Mouse (Mus musculus): Measurements from ENCODE around the gene Exoc4. TPM values are rescaled to one million over a fixed set of nuclear protein-coding genes. Genes with fewer than 3 reads are reported as not detected.

Exoc4 gene
- polyA plus RNA-seq, 1 experiment from 2014 or later = 52.2 TPM

DNA sequence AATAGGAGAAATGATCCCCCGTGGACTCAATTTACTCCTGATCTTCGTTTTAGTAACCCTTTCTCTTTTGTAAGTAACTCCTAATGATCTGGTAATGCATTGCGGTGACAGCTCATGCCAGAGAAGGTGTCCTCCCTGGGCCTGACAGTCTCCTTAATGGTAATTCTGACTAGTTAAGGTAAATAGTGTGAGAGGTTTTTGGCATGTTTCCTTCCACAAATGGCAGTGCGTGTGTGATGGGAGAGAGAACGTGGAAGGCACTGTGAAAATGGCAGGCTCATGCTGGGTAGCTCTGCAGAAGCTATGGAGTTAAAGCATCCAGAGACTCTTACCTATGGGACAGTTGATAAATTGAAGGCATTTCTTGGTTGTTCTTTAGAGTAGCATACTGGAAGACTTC lies 15.1 kb downstream of the Exoc4 start:
- 76% methylated on average over 5 of the region's 5 CpGs for WGBS
- Histone ChIP-seq H3K27me3 (no peaks in the 10 kb centered on the region), H3K27ac (peak overlapping the region; percentile 31; the same call in 1 of the 2 replicates), H3K4me1 (replicated peaks) (peaks cover 20% of the 10 kb centered on the region), H3K9ac (no peak overlapping the region), H3K4me2 (no peak overlapping the region), H3K4me3 (no peak overlapping the region), H3K36me3 (peaks cover 11% of the 10 kb centered on the region), H3K9me3 (no peaks in the 10 kb centered on the region)
- ATAC-seq (ENCODE audit: low FRiP score) = no peak

DNA sequence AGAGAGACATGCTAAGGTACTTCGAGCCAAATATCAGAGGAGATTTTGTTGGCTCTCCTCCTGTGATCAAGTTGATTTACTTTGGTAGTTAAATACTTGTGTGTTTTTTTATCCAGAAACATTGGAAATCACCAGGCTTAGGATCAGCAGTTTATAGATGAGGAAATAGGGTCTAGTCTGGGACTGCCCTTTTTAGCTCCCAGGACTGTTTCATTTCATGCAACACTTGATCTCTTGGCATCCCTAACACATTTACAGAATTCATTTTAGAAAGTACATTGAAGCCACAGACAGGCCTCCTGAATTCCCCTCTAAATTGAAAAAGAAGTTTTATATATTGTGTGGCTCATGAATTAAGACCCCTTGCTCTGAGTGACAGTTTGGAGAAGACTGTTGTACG lies 15.5 kb downstream of the Exoc4 start:
- Histone ChIP-seq H3K4me2 (no peak overlapping the region), H3K27me3 (no peaks in the 10 kb centered on the region), H3K27ac (no peak overlapping the region), H3K9me3 (no peaks in the 10 kb centered on the region), H3K9ac (no peak overlapping the region), H3K4me1 (replicated peaks) (peaks cover 20% of the 10 kb centered on the region), H3K36me3 (peaks cover 13% of the 10 kb centered on the region), H3K4me3 (no peak overlapping the region)
- no peak for ATAC-seq (ENCODE audit: low FRiP score)
- 78% methylated on average over 2 of the region's 2 CpGs for WGBS

DNA sequence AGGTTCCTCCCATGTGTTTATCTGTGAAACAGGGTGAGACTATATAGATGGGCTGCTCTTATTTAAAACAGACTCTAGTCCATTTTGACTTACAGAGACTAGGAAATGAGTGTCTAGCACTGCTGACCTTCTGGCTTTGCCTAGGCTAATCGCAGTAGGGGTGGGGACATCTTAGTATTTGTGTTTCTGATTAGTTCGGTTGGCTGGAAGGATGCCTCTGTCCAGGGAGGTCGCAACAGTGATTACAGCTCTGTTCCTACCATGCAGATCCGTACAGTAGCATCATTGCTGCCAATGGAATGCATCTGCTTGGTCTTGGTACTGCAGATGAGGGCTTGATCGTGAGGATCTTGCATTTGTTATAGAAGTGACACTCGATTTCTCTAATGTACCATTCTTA lies 18.7 kb downstream of the Exoc4 start:
- no peak for ATAC-seq (ENCODE audit: low FRiP score)
- Histone ChIP-seq H3K4me1 (replicated peaks) (peaks cover 17% of the 10 kb centered on the region), H3K36me3 (peaks cover 18% of the 10 kb centered on the region), H3K4me2 (no peak overlapping the region), H3K9ac (no peak overlapping the region), H3K4me3 (no peak overlapping the region), H3K9me3 (no peaks in the 10 kb centered on the region), H3K27ac (no peak overlapping the region), H3K27me3 (no peaks in the 10 kb centered on the region)
- WGBS = 92% methylated on average over 6 of the region's 6 CpGs

DNA sequence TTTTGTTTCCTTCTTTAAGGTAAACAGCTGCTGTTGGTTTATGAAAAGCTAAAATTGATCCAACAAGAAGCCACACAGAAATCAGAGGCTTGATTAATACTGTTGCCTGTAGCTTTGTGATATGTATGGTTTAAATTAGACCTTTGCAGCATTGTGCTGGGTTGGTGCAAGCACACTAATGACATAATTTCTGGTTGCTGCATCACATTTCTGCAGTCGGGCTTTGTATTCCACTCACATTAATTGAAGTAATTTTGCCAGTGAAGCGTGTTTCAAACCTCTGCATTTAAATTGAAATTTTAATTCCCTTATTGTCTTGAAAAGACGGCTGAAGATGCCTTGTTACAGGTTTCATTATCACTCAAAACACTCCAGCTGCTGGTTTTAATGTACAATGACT lies 34.6 kb downstream of the Exoc4 start:
- 27% methylated on average over 3 of the region's 3 CpGs for WGBS
- Histone ChIP-seq H3K4me2 (no peak overlapping the region), H3K27me3 (no peaks in the 10 kb centered on the region), H3K4me1 (replicated peaks) (peaks cover 16% of the 10 kb centered on the region), H3K4me3 (no peak overlapping the region), H3K9me3 (no peaks in the 10 kb centered on the region), H3K27ac (peak overlapping the region; percentile 82), H3K36me3 (no peaks in the 10 kb centered on the region), H3K9ac (no peak overlapping the region)
- ATAC-seq (ENCODE audit: low FRiP score) = 0 out of 2 replicates have a peak, but pooled peaks have one; percentile 65

DNA sequence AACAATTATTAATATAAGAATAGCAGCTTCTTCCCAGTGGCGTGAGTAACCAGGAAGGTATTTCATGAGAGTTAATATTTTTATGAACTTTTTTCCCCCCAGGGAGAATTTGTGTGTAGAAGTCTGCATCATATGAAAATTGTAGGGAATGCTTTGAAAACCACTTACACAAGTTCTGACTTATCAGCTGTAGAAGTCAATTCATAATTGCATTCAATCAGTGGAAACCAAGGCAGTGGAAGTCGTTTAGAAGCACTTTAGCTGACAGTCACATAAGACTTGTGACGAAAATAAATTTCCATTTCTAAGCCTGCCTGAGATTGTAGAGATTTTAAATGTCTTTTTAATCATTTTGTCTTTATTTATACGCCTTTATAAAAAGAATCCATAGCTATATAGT lies 35.1 kb downstream of the Exoc4 start:
- 61% methylated on average over 4 of the region's 4 CpGs for WGBS
- Histone ChIP-seq H3K27ac (peak overlapping the region; percentile 82), H3K4me2 (no peak overlapping the region), H3K4me3 (no peak overlapping the region), H3K27me3 (no peaks in the 10 kb centered on the region), H3K9me3 (no peaks in the 10 kb centered on the region), H3K36me3 (no peaks in the 10 kb centered on the region), H3K9ac (no peak overlapping the region), H3K4me1 (replicated peaks) (peaks cover 19% of the 10 kb centered on the region)
- ATAC-seq (ENCODE audit: low FRiP score) = no peak

DNA sequence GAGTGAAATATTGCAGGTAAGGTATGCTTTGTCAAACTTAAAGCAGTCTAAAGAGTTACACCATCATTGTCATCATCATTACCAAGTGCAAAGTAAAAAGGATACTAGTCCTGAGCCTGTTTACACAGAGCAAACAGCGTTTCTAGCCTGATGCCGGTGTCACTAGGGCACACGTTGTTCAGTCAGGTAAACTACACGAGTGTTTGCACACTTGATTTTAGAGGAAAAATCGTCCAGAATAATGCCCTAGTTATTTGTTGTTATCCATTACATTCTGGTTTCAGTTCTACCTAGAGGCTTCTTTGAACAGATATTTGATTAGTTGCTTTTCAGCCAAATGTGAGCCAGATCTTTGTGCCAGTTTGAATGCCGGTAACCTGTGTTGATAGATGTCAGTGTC lies 37.5 kb downstream of the Exoc4 start:
- H3K4me1 ChIP-seq (replicated peaks) = peaks cover 19% of the 10 kb centered on the region
- 83% methylated on average over 6 of the region's 6 CpGs for WGBS
- H3K27me3 ChIP-seq = no peaks in the 10 kb centered on the region
- no peaks in the 10 kb centered on the region for H3K9me3 ChIP-seq
- H3K4me3 ChIP-seq = no peak overlapping the region
- no peak overlapping the region for H3K9ac ChIP-seq
- H3K36me3 ChIP-seq = no peaks in the 10 kb centered on the region
- H3K27ac ChIP-seq = no peak overlapping the region
- ATAC-seq (ENCODE audit: low FRiP score) = no peak
- no peak overlapping the region for H3K4me2 ChIP-seq

DNA sequence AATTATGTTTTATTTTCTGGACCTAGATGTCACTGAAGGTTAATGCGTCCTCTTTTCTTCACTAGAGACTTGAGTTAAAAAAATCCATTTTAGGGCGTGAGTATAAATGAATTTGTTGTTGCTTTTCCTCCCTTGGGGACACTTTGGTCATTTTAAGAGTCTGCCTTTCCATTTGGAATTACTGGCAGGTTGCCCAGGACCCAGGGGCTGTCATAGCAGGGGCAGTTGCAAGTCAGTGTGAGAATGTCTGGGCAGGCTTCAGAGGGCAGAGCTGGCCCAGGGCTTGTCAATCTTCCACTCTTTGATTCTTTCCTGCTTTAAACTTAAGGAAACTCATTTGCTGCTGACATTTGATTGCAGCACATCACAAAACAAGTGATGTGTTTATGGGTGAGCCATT lies 45.7 kb downstream of the Exoc4 start:
- no peak for ATAC-seq (ENCODE audit: low FRiP score)
- Histone ChIP-seq H3K4me2 (no peak overlapping the region), H3K9me3 (no peaks in the 10 kb centered on the region), H3K27me3 (no peaks in the 10 kb centered on the region), H3K36me3 (no peaks in the 10 kb centered on the region), H3K27ac (no peak overlapping the region), H3K4me3 (no peak overlapping the region), H3K4me1 (replicated peaks) (peaks cover 4% of the 10 kb centered on the region), H3K9ac (no peak overlapping the region)
- WGBS = 45% methylated on average over 2 of the region's 2 CpGs

DNA sequence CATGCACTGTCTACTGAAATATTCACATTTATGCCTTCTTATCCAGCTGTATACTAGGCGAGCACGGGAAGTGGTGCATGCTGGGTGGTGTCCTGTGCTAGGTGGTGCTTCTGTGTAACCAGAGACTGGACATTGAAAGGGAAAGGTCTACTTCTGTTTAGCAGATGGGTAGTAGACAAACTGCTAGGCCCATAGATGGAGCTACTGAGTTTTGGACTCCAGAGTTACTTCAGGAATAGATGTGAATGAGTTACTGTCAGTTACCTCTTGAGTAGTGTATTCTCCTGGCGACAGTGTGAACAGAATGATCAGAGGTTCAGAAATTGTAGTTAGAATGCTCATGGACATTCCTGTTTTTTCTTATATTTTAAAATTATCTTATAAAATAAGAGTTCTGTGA lies 48.7 kb downstream of the Exoc4 start:
- no peak overlapping the region for H3K4me3 ChIP-seq
- ATAC-seq (ENCODE audit: low FRiP score) = no peak
- H3K9me3 ChIP-seq = no peaks in the 10 kb centered on the region
- no peaks in the 10 kb centered on the region for H3K27me3 ChIP-seq
- H3K9ac ChIP-seq = no peak overlapping the region
- no peaks in the 10 kb centered on the region for H3K36me3 ChIP-seq
- WGBS = 92% methylated on average over 3 of the region's 3 CpGs
- H3K27ac ChIP-seq = no peak overlapping the region
- H3K4me2 ChIP-seq = no peak overlapping the region
- peaks cover 4% of the 10 kb centered on the region for H3K4me1 ChIP-seq (replicated peaks)

DNA sequence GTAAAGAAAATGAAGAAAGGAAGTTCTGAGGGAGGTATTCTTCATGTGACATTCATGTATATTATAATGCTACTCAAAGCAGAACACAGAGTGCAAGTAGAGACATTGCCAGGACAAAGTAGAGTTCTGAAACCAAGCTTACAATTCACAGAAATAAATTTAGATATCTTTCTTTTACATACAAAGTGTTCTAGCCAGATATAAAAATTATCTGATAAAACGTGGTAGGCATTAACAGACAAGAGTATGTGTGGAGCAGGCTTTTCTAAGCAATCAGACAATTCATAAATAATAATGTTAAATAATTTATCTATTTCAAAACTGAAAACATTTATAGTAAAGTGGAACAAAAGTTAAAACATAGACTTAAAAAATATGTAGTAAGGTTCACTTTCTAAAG lies 49.9 kb downstream of the Exoc4 start:
- Histone ChIP-seq H3K4me1 (replicated peaks) (peaks cover 4% of the 10 kb centered on the region), H3K4me3 (no peak overlapping the region), H3K36me3 (no peaks in the 10 kb centered on the region), H3K27ac (no peak overlapping the region), H3K9ac (no peak overlapping the region), H3K4me2 (no peak overlapping the region), H3K9me3 (no peaks in the 10 kb centered on the region), H3K27me3 (no peaks in the 10 kb centered on the region)
- 90% methylated on average over 1 of the region's 1 CpGs for WGBS
- no peak for ATAC-seq (ENCODE audit: low FRiP score)

DNA sequence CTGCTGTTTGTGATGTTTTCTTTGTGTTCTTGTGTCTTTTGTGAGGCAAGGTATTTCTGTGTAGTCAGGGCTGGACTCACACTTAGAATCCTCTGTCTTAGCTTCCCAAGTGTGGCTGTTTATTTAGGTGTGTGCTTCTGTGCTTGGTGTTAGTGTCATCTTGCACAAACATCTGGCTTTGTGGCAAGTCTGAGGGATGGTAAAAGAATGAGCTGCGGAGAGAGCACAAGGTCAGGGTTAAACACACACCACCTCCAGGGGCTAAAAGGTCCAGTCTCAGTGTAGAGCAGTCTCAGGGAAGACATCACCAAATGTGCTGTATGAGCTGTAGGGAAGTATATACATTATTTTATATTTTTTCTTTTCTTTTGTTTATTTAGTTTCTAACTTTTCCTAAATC lies 57.1 kb downstream of the Exoc4 start:
- H3K4me3 ChIP-seq = no peak overlapping the region
- H3K27ac ChIP-seq = no peak overlapping the region
- no peak overlapping the region for H3K4me2 ChIP-seq
- no peaks in the 10 kb centered on the region for H3K27me3 ChIP-seq
- H3K9me3 ChIP-seq = no peaks in the 10 kb centered on the region
- H3K36me3 ChIP-seq = no peaks in the 10 kb centered on the region
- ATAC-seq (ENCODE audit: low FRiP score) = no peak
- no peak overlapping the region for H3K9ac ChIP-seq
- 80% methylated on average over 1 of the region's 1 CpGs for WGBS
- no peaks in the 10 kb centered on the region; the same call in 1 of the 2 replicates for H3K4me1 ChIP-seq (replicated peaks)

DNA sequence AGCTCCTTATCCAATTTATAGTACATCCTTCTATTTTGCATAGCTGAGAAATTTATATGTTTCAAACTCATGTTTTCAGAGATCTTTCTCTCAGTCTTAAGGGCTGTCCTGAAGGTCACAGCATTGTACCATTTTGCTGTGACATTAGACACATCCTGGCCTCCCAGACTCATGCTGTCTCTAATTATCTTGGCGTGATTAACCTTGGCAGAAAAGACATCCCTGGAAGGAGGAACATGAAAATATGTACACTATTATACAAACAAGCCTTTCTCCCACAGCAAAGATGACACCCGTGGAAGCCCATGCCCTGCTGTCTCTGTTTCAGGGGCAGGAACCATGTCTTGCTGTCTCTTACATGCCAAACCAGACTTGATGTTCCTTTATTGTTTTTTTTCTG lies 59.8 kb downstream of the Exoc4 start:
- Histone ChIP-seq H3K9me3 (no peaks in the 10 kb centered on the region), H3K4me3 (no peak overlapping the region), H3K27ac (no peak overlapping the region), H3K36me3 (no peaks in the 10 kb centered on the region), H3K4me2 (no peak overlapping the region), H3K4me1 (replicated peaks) (no peaks in the 10 kb centered on the region; the same call in 1 of the 2 replicates), H3K9ac (no peak overlapping the region), H3K27me3 (no peaks in the 10 kb centered on the region)
- WGBS = 78% methylated on average over 2 of the region's 2 CpGs
- ATAC-seq (ENCODE audit: low FRiP score) = no peak

DNA sequence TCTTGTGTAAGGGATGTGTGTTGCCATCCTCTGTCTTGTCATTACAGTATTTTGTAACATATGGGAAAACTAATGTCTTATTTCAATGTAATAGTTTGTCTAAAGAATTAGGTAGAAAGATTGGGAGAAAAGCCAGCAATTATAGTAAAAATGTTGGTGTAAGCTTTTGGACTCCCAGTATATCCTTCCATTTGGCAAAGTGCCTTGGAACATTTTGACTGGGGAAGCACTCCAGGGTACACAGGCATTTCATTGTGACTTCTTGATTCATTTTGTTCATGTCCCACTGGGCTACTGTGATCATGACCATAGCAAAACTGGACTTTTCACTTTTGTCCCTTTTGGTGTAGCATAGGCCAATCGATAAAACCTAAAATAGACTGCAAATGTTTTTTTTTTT lies 61.6 kb downstream of the Exoc4 start:
- Histone ChIP-seq H3K9ac (no peak overlapping the region), H3K27ac (no peak overlapping the region), H3K4me1 (replicated peaks) (no peaks in the 10 kb centered on the region; the same call in 1 of the 2 replicates), H3K9me3 (no peaks in the 10 kb centered on the region), H3K4me2 (no peak overlapping the region), H3K36me3 (no peaks in the 10 kb centered on the region), H3K27me3 (no peaks in the 10 kb centered on the region), H3K4me3 (no peak overlapping the region)
- WGBS = 79% methylated on average over 1 of the region's 1 CpGs
- no peak for ATAC-seq (ENCODE audit: low FRiP score)

DNA sequence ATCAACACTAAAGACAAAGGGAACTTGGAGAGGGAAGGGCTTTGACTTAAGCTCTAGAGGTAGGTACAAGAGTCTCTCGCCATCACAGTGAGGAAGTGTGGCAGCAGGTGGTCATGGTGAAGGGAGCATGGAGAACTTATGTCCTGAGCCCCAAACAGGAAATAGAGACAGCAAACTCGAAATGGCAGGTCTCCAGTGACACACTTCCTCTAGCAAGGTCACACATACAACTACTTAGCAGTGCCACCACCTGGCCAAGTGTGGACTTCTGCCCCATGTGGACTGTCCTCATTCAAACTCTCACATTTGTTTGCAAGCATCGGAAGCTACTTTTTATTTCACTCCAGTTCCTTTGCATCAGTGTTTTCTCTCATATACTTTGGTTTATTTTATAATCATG lies 74.0 kb downstream of the Exoc4 start:
- Histone ChIP-seq H3K9me3 (no peaks in the 10 kb centered on the region), H3K4me3 (no peak overlapping the region), H3K27me3 (no peaks in the 10 kb centered on the region), H3K4me1 (replicated peaks) (no peaks in the 10 kb centered on the region), H3K27ac (no peak overlapping the region), H3K4me2 (no peak overlapping the region), H3K36me3 (peaks cover 3% of the 10 kb centered on the region; the same call in 1 of the 2 replicates), H3K9ac (no peak overlapping the region)
- WGBS = 82% methylated on average over 3 of the region's 3 CpGs
- no peak for ATAC-seq (ENCODE audit: low FRiP score)

DNA sequence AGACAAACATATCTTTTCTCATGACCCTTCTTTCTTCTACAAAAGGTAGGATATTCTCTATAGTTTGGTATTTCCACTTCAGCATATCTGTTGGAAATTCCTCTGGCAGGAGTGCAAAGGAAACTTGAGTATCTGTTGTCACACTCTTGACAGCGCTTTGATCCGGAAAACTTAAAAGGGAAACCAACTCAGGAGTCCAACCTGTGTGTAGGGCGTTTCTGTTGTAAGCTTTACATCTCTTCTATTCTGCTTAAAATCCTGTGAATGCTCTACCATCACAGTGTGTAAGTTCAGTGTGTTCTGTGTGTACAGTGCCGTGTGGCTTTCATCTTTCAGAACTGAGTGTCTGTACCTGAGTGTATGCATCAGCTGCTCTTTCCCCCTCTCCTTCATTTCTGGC lies 74.5 kb downstream of the Exoc4 start:
- Histone ChIP-seq H3K4me2 (no peak overlapping the region), H3K4me3 (no peak overlapping the region), H3K27me3 (no peaks in the 10 kb centered on the region), H3K36me3 (peaks cover 3% of the 10 kb centered on the region; the same call in 1 of the 2 replicates), H3K27ac (no peak overlapping the region), H3K4me1 (replicated peaks) (no peaks in the 10 kb centered on the region), H3K9ac (no peak overlapping the region), H3K9me3 (no peaks in the 10 kb centered on the region)
- no peak for ATAC-seq (ENCODE audit: low FRiP score)
- 90% methylated on average over 4 of the region's 4 CpGs for WGBS

All from hindbrain, embryonic 13.5 days (tissue).